11 mouse cellular contexts compared by ENCODE assay signal in the genomic region with DNA sequence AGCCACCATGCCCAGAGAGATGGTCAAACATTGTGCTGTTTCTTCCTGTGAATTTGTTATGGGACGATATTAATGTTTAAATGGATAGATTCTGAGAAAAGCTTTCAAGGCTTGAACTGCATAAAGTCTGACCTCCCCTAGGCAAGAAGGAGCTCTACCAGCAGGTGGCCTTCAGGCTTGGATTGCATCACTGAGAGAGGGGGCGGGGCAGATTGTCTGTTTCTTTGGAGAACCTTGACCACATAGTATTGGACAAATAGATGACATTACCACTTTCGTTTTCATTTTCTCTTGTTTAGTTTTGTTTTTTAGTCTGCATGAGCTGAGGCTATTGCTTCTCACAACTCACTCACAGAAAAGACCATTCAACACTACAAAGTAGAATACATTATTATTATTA. TPM values are rescaled to one million over a fixed set of nuclear protein-coding genes. Genes with fewer than 3 reads are reported as not detected.
DNase-seq lines count a peak whose midpoint lies in the region; ATAC-seq and TF ChIP-seq lines count a peak whose summit lies in the region.
"Had no signal": no experiment of that assay in that cellular context is flagged by ENCODE, and none has a peak within 500 bp of the region (broad histone marks: within the 10 kb centered on the region; RNA-seq: fewer than 3 reads in every experiment).

No protein-coding gene starts in this region.

- no peak for DNase-seq in lung, postnatal 0 days (ENCODE audit: low spot score)
- DNase-seq in lung, adult 2 months: no peak
- peak; percentile 57 for DNase-seq in adipocyte (ENCODE audit: low spot score)
- peak; percentile 20 for DNase-seq in kidney, postnatal 0 days (ENCODE audit: low spot score)
- no peak for DNase-seq in gastrocnemius, postnatal 36 days
- DNase-seq in right cerebral cortex, adult 2 months (ENCODE audit: low spot score in 2 of 2): no peak
- DNase-seq in midbrain, postnatal 0 days (ENCODE audit: low spot score): no peak
- DNase-seq: cerebellum, postnatal 14 days; retina, postnatal 1 day had no signal

- H3K27me3 ChIP-seq in lung, postnatal 0 days (replicated peaks; ENCODE audit: insufficient read depth, low read length): no peaks in the 10 kb centered on the region
- no peaks in the 10 kb centered on the region for H3K27me3 ChIP-seq in kidney, postnatal 0 days (ENCODE audit: insufficient read depth, low read length)
- H3K27me3 ChIP-seq in small intestine, adult 2 months (ENCODE audit: control insufficient read depth, insufficient read depth, low read length): no peaks in the 10 kb centered on the region
- no peaks in the 10 kb centered on the region for H3K27me3 ChIP-seq in midbrain, postnatal 0 days (ENCODE audit: insufficient read depth, low read length)
- H3K27me3 ChIP-seq: heart, embryonic 13.5 days had no signal

- peak; percentile 38; the same call in 1 of the 2 replicates for TF ChIP-seq CTCF in lung, postnatal 0 days (IDR thresholded peaks at IDR 0.05)
- no peak for TF ChIP-seq CTCF in lung, adult 2 months (IDR thresholded peaks at IDR 0.05; ENCODE audit: insufficient read depth, low read length)
- TF ChIP-seq CTCF in kidney, postnatal 0 days (IDR thresholded peaks at IDR 0.05; ENCODE audit: low read depth): peak; percentile 45; the same call in 1 of the 2 replicates
- TF ChIP-seq CTCF in small intestine, adult 2 months (IDR thresholded peaks at IDR 0.05; ENCODE audit: extremely low read depth, insufficient read length, insufficient replicate concordance, low read depth, low read length): peak; percentile 52; the same call in 1 of the 2 replicates
- TF ChIP-seq CTCF in midbrain, postnatal 0 days (IDR thresholded peaks at IDR 0.05): no peak

- H3K4me3 ChIP-seq in lung, postnatal 0 days (ENCODE audit: low read depth, low read length): no peak overlapping the region
- no peak overlapping the region for H3K4me3 ChIP-seq in lung, adult 2 months (replicated peaks; ENCODE audit: extremely low read depth, low read depth, low read length)
- H3K4me3 ChIP-seq in kidney, postnatal 0 days (replicated peaks; ENCODE audit: low read depth, low read length): no peak overlapping the region
- no peak overlapping the region for H3K4me3 ChIP-seq in small intestine, adult 2 months (ENCODE audit: low read depth, low read length)
- no peak overlapping the region for H3K4me3 ChIP-seq in midbrain, postnatal 0 days (ENCODE audit: low read depth, low read length)
- H3K4me3 ChIP-seq: heart, embryonic 13.5 days had no signal

- whole genome bisulfite sequencing in lung, postnatal 0 days: 91% methylated on average over 3 of the region's 3 CpGs
- WGBS in lung, adult 2 months: 85% methylated on average over 3 of the region's 3 CpGs
- WGBS in kidney, postnatal 0 days: 94% methylated on average over 3 of the region's 3 CpGs
- 45% methylated on average over 3 of the region's 3 CpGs for WGBS in small intestine, adult 2 months
- 89% methylated on average over 3 of the region's 3 CpGs for WGBS in midbrain, postnatal 0 days

- no peak overlapping the region for H3K4me2 ChIP-seq in lung, postnatal 0 days (replicated peaks; ENCODE audit: low read depth, low read length)
- no peak overlapping the region for H3K4me2 ChIP-seq in kidney, postnatal 0 days (ENCODE audit: low read length)
- H3K4me2 ChIP-seq in midbrain, postnatal 0 days (ENCODE audit: low read depth, low read length, poor library complexity, severe bottlenecking): no peak overlapping the region
- H3K4me2 ChIP-seq: heart, embryonic 13.5 days had no signal

- intact Hi-C loops in gastrocnemius, postnatal 36 days (cut with DNase I): no loop called here

- no peak for TF ChIP-seq EP300 in lung, postnatal 0 days (IDR thresholded peaks at IDR 0.05)

- no peaks in the 10 kb centered on the region for H3K36me3 ChIP-seq in lung, postnatal 0 days (ENCODE audit: insufficient read depth, low read length)
- no peaks in the 10 kb centered on the region for H3K36me3 ChIP-seq in kidney, postnatal 0 days (ENCODE audit: insufficient read depth, low read length)
- no peaks in the 10 kb centered on the region for H3K36me3 ChIP-seq in small intestine, adult 2 months (ENCODE audit: control insufficient read depth, insufficient read depth, low read length)
- no peaks in the 10 kb centered on the region for H3K36me3 ChIP-seq in midbrain, postnatal 0 days (ENCODE audit: insufficient read depth, low read length)
- H3K36me3 ChIP-seq: heart, embryonic 13.5 days had no signal

- H3K9ac ChIP-seq in lung, postnatal 0 days (replicated peaks; ENCODE audit: low read depth): no peak overlapping the region
- H3K9ac ChIP-seq in kidney, postnatal 0 days (ENCODE audit: low read depth, low read length): no peak overlapping the region
- no peak overlapping the region for H3K9ac ChIP-seq in midbrain, postnatal 0 days (replicated peaks; ENCODE audit: low read length, poor library complexity, severe bottlenecking)
- H3K9ac ChIP-seq: heart, embryonic 13.5 days had no signal

- no peaks in the 10 kb centered on the region for H3K4me1 ChIP-seq in lung, postnatal 0 days (ENCODE audit: insufficient read depth, low read depth, low read length)
- H3K4me1 ChIP-seq in lung, adult 2 months (ENCODE audit: control insufficient read depth, insufficient read depth, low read length): no peaks in the 10 kb centered on the region
- H3K4me1 ChIP-seq in kidney, postnatal 0 days (replicated peaks; ENCODE audit: insufficient read depth, low read length): no peaks in the 10 kb centered on the region
- peaks cover 6% of the 10 kb centered on the region; the same call in 1 of the 2 replicates for H3K4me1 ChIP-seq in small intestine, adult 2 months (ENCODE audit: control insufficient read depth, insufficient read depth, insufficient read length, low read length)
- no peaks in the 10 kb centered on the region for H3K4me1 ChIP-seq in midbrain, postnatal 0 days (ENCODE audit: insufficient read depth, low read length)
- H3K4me1 ChIP-seq: heart, embryonic 13.5 days had no signal

- TF ChIP-seq POLR2A in lung, adult 2 months (IDR thresholded peaks at IDR 0.05; ENCODE audit: borderline replicate concordance, extremely low read depth, low read depth, low read length): no peak
- TF ChIP-seq POLR2A in small intestine, adult 2 months (IDR thresholded peaks at IDR 0.05; ENCODE audit: low read depth, low read length): no peak

- H3K9me3 ChIP-seq in lung, postnatal 0 days (ENCODE audit: low read length): no peaks in the 10 kb centered on the region
- H3K9me3 ChIP-seq in kidney, postnatal 0 days (replicated peaks; ENCODE audit: low read length): no peaks in the 10 kb centered on the region
- H3K9me3 ChIP-seq in midbrain, postnatal 0 days (ENCODE audit: low read length): no peaks in the 10 kb centered on the region
- H3K9me3 ChIP-seq: heart, embryonic 13.5 days had no signal

- ATAC-seq in lung, postnatal 0 days: no peak
- no peak for ATAC-seq in kidney, postnatal 0 days (replicated peaks; ENCODE audit: low FRiP score, low read depth)
- no peak for ATAC-seq in midbrain, postnatal 0 days (ENCODE audit: low FRiP score)

- H3K27ac ChIP-seq in lung, postnatal 0 days (ENCODE audit: low read length): no peak overlapping the region
- no peak overlapping the region for H3K27ac ChIP-seq in kidney, postnatal 0 days
- H3K27ac ChIP-seq in small intestine, adult 2 months (ENCODE audit: insufficient read depth, low read depth, low read length): no peak overlapping the region
- no peak overlapping the region for H3K27ac ChIP-seq in midbrain, postnatal 0 days (ENCODE audit: low read depth, low read length)
- H3K27ac ChIP-seq: heart, embryonic 13.5 days had no signal

RNA-seq across cellular contexts. Expression of a gene that starts 15.6 kb away (rescaled TPM):
- 45.9 and 51.3 TPM in 2 replicates for polyA plus RNA-seq in lung, postnatal 0 days (2015; fragmentation: Nextera tagmentation; extraction: Ambion mirVana)
- polyA plus RNA-seq in lung, adult 2 months (2012; rRNA removed): 13.2 and 23.4 TPM in 2 replicates
- 63.8 and 65.7 TPM in 2 replicates for polyA plus RNA-seq in kidney, postnatal 0 days (2015; fragmentation: Nextera tagmentation; extraction: Ambion mirVana)
- polyA plus RNA-seq in small intestine, adult 2 months (2012; rRNA removed): 2.6 and 7.0 TPM in 2 replicates
- 1 to 10 TPM; 4.0 to 6.1 TPM for total RNA-seq in gastrocnemius, postnatal 36 days (2021)
- total RNA-seq in midbrain, postnatal 0 days (2014; rRNA removed): 17.3 and 22.4 TPM in 2 replicates
- polyA plus RNA-seq in midbrain, postnatal 0 days (2015; fragmentation: Nextera tagmentation; extraction: Ambion mirVana): 36.7 and 39.9 TPM in 2 replicates

Comparison
In these comparisons a context has a peak if more than half of its experiments do, and no peak if none do; other contexts are left out.
1. CTCF ChIP-seq: peak in lung, postnatal 0 days (single experiment), kidney, postnatal 0 days (single experiment) and small intestine, adult 2 months (single experiment); none in lung, adult 2 months (single experiment) and midbrain, postnatal 0 days (single experiment).
2. DNase-seq: peak in adipocyte (single experiment) and kidney, postnatal 0 days (single experiment); none in lung, postnatal 0 days (single experiment), lung, adult 2 months (single experiment), gastrocnemius, postnatal 36 days (0 of 2), right cerebral cortex, adult 2 months (0 of 2) and midbrain, postnatal 0 days (single experiment).